Mouse (Mus musculus): ENCODE data around the gene Gm12666. TPM values are rescaled to one million over a fixed set of nuclear protein-coding genes. Genes with fewer than 3 reads are reported as not detected.
"Not testable (repeated sequence)": the region's sequence is repeated elsewhere in the genome, so short reads cannot be mapped to it uniquely, and the experiment has no call there.

Gm12666 gene
- not detected in 2 replicates for polyA plus RNA-seq (2016; fragmentation: Nextera tagmentation; extraction: Ambion mirVana)

DNA sequence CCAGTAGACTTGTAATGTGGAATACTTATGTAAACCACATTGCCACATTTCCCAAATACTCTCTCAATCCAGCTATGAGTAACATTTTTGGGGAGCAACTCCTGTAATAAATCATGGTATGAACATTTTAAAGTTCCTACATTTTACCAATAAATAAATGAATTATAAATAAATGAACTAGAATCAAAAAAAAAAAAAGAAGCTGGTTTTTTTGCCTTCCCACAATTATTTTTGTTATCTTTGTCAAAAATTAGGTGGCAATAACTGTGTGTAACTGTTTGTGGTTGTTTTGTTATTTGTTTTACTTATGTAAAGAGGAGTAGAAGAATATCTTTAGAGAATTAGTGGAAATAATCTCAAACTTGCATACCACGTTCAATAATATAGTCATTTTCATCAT, at the start of gene Gm12666:
Gene Gm12666, minus strand, starts transcription at position 101 of the 400 bp plus-strand sequence.
- 75% methylated on average over 1 of the region's 1 CpGs for WGBS

DNA sequence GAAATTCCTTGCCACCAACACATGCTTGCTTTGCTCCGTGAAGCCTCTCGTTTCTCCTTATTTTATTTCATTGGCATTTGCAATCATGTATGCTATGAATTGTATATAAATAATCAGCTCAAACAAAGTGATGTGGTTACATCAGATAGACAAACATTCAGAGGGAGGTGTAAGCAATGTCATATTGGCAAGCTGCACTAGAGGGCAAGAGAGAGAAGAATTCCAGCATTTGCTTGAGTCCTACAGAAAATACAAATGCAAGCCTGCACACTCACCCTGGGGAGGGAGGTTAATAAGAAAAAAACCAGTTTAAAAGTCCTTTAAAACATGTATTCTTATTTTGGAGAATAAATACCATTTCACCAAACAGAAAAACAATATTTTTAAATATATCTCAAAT, 34.8 kb upstream of the Gm12666 start:
- 86% methylated on average over 2 of the region's 2 CpGs for WGBS
- Histone ChIP-seq H3K4me3 (no peak overlapping the region), H3K9me3 (no peaks in the 10 kb centered on the region), H3K36me3 (no peaks in the 10 kb centered on the region), H3K4me1 (no peaks in the 10 kb centered on the region), H3K27me3 (ENCODE audit: insufficient read depth, poor library complexity, severe bottlenecking) (no peaks in the 10 kb centered on the region), H3K27ac (no peak overlapping the region)
- no peak for DNase-seq (ENCODE audit: low spot score)

More for the DNA sequence above, at the start of gene Gm12666:
- not testable (repeated sequence) for H3K4me1 ChIP-seq; H3K9me3 ChIP-seq; H3K27me3 ChIP-seq (ENCODE audit: insufficient read depth, poor library complexity, severe bottlenecking); H3K4me3 ChIP-seq; H3K27ac ChIP-seq; H3K36me3 ChIP-seq; DNase-seq (ENCODE audit: low spot score)

DNA sequence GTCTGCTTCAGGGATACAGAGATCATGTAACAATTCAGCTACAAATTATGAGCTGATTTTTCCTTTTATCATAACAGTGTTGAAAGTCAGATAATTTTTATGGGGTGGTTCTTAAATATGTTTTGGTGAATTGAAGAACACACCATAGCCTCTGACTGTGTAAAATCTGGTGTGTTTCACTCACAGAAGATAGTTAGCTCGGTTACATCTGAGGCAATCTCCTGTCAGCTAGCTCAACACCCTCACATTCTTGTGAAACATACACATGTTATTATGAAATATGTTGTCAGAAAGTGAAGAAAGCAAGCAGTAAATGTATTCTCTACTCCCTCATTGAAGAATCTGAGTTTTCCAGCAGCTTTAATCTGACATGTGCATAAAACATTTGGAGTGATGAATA, 24.7 kb upstream of the Gm12666 start:
- WGBS: 70% methylated on average over 1 of the region's 1 CpGs
- no peak overlapping the region for H3K4me3 ChIP-seq
- H3K27ac ChIP-seq: no peak overlapping the region
- no peaks in the 10 kb centered on the region for H3K27me3 ChIP-seq (ENCODE audit: insufficient read depth, poor library complexity, severe bottlenecking)
- no peaks in the 10 kb centered on the region for H3K36me3 ChIP-seq
- no peaks in the 10 kb centered on the region for H3K4me1 ChIP-seq
- no peaks in the 10 kb centered on the region for H3K9me3 ChIP-seq
- no peak for DNase-seq (ENCODE audit: low spot score)

DNA sequence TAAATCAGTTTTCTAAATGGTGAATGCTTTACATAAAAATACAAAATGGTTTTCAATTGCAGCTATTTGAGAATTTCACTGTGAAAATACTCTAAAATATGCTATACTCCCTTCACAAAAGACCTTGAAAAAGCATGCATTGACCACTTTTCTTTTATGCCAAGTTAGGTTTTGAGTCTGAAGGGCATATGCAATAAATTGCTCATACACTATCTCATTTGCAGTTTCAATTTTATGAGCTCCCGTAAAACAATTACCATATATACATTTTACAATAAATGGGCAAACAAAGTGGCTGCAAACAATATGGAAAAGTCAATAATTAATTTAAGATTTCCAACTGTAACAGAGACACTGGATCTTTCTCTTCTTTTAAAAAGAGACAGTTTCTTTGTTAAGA, 38.9 kb downstream of the Gm12666 start:
- H3K4me1 ChIP-seq: no peaks in the 10 kb centered on the region
- H3K27me3 ChIP-seq (ENCODE audit: insufficient read depth, poor library complexity, severe bottlenecking): no peaks in the 10 kb centered on the region
- no peaks in the 10 kb centered on the region for H3K36me3 ChIP-seq
- H3K4me3 ChIP-seq: no peak overlapping the region
- 85% methylated on average over 1 of the region's 1 CpGs for WGBS
- H3K9me3 ChIP-seq: peaks cover 3% of the 10 kb centered on the region; the same call in 1 of the 2 replicates
- no peak for DNase-seq (ENCODE audit: low spot score)
- H3K27ac ChIP-seq: no peak overlapping the region

DNA sequence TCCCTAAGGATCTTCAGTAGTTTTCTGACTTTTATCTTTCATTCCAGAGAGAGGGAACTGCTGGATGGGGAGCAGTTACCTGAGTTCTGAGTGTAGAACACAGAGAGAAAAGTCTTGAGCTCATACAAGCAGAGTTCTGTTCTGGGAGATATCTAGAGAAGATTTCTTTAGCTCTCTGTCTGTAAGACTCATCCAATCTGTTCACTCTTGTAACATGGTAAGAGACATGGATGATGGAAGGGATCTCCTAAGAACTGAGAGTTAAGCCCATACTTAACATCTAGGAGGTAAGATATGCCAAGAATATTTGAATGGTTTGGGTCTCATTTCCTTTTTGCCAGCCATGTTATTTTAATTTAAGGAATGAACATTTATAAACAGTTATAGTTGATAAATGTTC, 44.4 kb downstream of the Gm12666 start, which contains the start of gene Izumo3:
Gene Izumo3, minus strand, starts transcription at position 101 of the 400 bp plus-strand sequence.
- Histone ChIP-seq H3K4me1 (no peaks in the 10 kb centered on the region), H3K9me3 (no peaks in the 10 kb centered on the region), H3K27ac (no peak within 1 kb of the TSS), H3K4me3 (no peak within 1 kb of the TSS), H3K36me3 (no peaks in the 10 kb centered on the region), H3K27me3 (ENCODE audit: insufficient read depth, poor library complexity, severe bottlenecking) (no peaks in the 10 kb centered on the region)
- no peak for DNase-seq (ENCODE audit: low spot score)

Other genes with a start within 250 kb of the Gm12666 start
- not detected in 2 replicates for gene Izumo3, start 44.5 kb downstream of the Gm12666 start, polyA plus RNA-seq (2016; fragmentation: Nextera tagmentation; extraction: Ambion mirVana)

Data from heart, embryonic 10.5 days (tissue).